Mouse (Mus musculus): Measurements from ENCODE around the gene Mipep.

DNA sequence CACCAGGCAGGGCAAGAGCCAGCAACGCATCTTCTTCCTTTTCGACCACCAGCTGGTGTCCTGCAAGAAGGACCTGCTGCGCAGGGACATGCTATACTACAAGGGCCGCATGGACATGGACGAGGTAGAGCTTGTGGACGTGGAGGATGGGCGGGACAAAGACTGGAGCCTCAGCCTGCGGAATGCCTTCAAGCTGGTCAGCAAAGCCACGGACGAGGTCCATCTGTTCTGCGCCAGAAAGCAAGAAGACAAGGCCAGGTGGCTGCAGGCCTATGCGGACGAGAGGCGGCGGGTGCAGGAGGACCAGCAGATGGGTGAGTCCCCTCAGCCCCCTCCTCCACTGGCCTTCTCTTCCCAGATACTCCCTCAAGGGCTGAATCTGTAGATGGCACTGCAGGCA, 28.1 kb upstream of the Mipep start:
- no peak for TF ChIP-seq CTCF (IDR thresholded peaks at IDR 0.05; ENCODE audit: low read depth)
- no peak for TF ChIP-seq EP300 (IDR thresholded peaks at IDR 0.05; ENCODE audit: low read depth)
